Mouse (Mus musculus) hindbrain, embryonic 16.5 days (tissue): ENCODE results near the gene Cdk2ap2. TPM values are rescaled to one million over a fixed set of nuclear protein-coding genes. Genes with fewer than 3 reads are reported as not detected.
"Not testable (repeated sequence)": the region's sequence is repeated elsewhere in the genome, so short reads cannot be mapped to it uniquely, and the experiment has no call there.

Experiments used
- ATAC-seq: fragments of 200-750 bp; cut with Nextera tagmentation; 2 replicates; pipeline ENCODE4 v1.8.0; 2017; ENCODE audit warnings: moderate TSS enrichment, moderate library complexity
- H3K27ac ChIP-seq: fragments of 300-500 bp; sonication (generic); 2 replicates; pipeline ENCODE4 v1.5.1; 2014; ENCODE audit warnings: low read depth, mild to moderate bottlenecking, control low read depth, low read length, moderate library complexity
- H3K27me3 ChIP-seq: fragments of 300-500 bp; sonication (generic); replicated peaks from 2 replicates; pipeline ENCODE4 v1.6.1; 2014; ENCODE audit warnings: low read length; ENCODE audit not compliant: control insufficient read depth, insufficient read depth
- H3K36me3 ChIP-seq: fragments of 300-500 bp; sonication (generic); 2 replicates; pipeline ENCODE4 v1.6.1; 2014; ENCODE audit warnings: mild to moderate bottlenecking, low read length, moderate library complexity, mixed read lengths; ENCODE audit not compliant: control insufficient read depth, insufficient read depth
- H3K4me1 ChIP-seq: fragments of 300-500 bp; sonication (generic); 2 replicates; pipeline ENCODE4 v1.6.1; 2014; ENCODE audit warnings: low read depth, low read length; ENCODE audit not compliant: control insufficient read depth, insufficient read depth
- H3K4me2 ChIP-seq: fragments of 300-500 bp; sonication (generic); 2 replicates; pipeline ENCODE4 v1.6.1; 2014; ENCODE audit warnings: mild to moderate bottlenecking, low read length, control low read depth, moderate library complexity
- H3K4me3 ChIP-seq: fragments of 300-500 bp; sonication (generic); 2 replicates; pipeline ENCODE4 v1.5.1; 2014; ENCODE audit warnings: mild to moderate bottlenecking, low read length, control low read depth, moderate library complexity
- H3K9ac ChIP-seq: fragments of 300-500 bp; sonication (generic); 2 replicates; pipeline ENCODE4 v1.6.1; 2014; ENCODE audit warnings: low read depth, mild to moderate bottlenecking, control low read depth, low read length, moderate library complexity
- H3K9me3 ChIP-seq: fragments of 300-500 bp; sonication (generic); 2 replicates; pipeline ENCODE4 v1.6.1; 2014; ENCODE audit warnings: mild to moderate bottlenecking, low read length, moderate library complexity; ENCODE audit not compliant: control insufficient read depth
- WGBS: fragments of 180-500 bp; shearing (Covaris S2); extraction: QIAGEN DNeasy Blood & Tissue Kit; methylation state at CpG from one replicate; pipeline ENCODE4 v1.1.7; 2014; 5-methylcytosine and 5-hydroxymethylcytosine counted together
- polyA plus RNA-seq: library from polyadenylated mRNA; unstranded; fragments of >200 nt; fragmentation: Nextera tagmentation; extraction: Ambion mirVana; gene quantifications from 2 replicates; pipeline ENCODE4 v1.2.1, GENCODE M21; 2015

Gene Cdk2ap2
- polyA plus RNA-seq, 1 experiment from 2014 or later = 86.4 TPM

- not testable (repeated sequence) for H3K9me3 ChIP-seq, H3K27me3 ChIP-seq, ATAC-seq, H3K36me3 ChIP-seq, H3K9ac ChIP-seq, H3K4me3 ChIP-seq, H3K27ac ChIP-seq, H3K4me2 ChIP-seq, H3K4me1 ChIP-seq
- WGBS = 36% methylated on average over 2 of the region's 11 CpGs
Observed at GRCm38 (mm10) chr19:4064501-4064900, 32.5 kb upstream of the Cdk2ap2 start.

GRCm38 (mm10) chr19:4066280-4066679, 30.7 kb upstream of the Cdk2ap2 start:
- ATAC-seq = no peak
- Histone ChIP-seq H3K9ac (no peak overlapping the region), H3K36me3 (no peaks in the 10 kb centered on the region), H3K27me3 (no peaks in the 10 kb centered on the region), H3K9me3 (no peaks in the 10 kb centered on the region), H3K4me2 (no peak overlapping the region), H3K4me3 (no peak overlapping the region), H3K27ac (no peak overlapping the region), H3K4me1 (no peaks in the 10 kb centered on the region)
- WGBS = 87% methylated on average over 6 of the region's 6 CpGs

GRCm38 (mm10) chr19:4066877-4067276, 30.1 kb upstream of the Cdk2ap2 start:
- H3K9me3 ChIP-seq = no peaks in the 10 kb centered on the region
- H3K27me3 ChIP-seq = no peaks in the 10 kb centered on the region
- no peak for ATAC-seq
- no peak overlapping the region for H3K4me2 ChIP-seq
- no peak overlapping the region for H3K27ac ChIP-seq
- H3K9ac ChIP-seq = no peak overlapping the region
- no peaks in the 10 kb centered on the region for H3K4me1 ChIP-seq
- H3K4me3 ChIP-seq = no peak overlapping the region
- no peaks in the 10 kb centered on the region for H3K36me3 ChIP-seq

GRCm38 (mm10) chr19:4068242-4068641, 28.7 kb upstream of the Cdk2ap2 start:
- not testable (repeated sequence) for H3K4me1 ChIP-seq, H3K36me3 ChIP-seq, H3K9ac ChIP-seq, H3K27ac ChIP-seq, H3K4me3 ChIP-seq, H3K9me3 ChIP-seq, H3K27me3 ChIP-seq, ATAC-seq, H3K4me2 ChIP-seq
- 94% methylated on average over 2 of the region's 2 CpGs for WGBS

GRCm38 (mm10) chr19:4068717-4069410, 28.1 kb upstream of the Cdk2ap2 start:
- no peak for ATAC-seq
- Histone ChIP-seq H3K9me3 (no peaks in the 10 kb centered on the region), H3K4me2 (no peak overlapping the region), H3K27ac (no peak overlapping the region), H3K36me3 (no peaks in the 10 kb centered on the region), H3K9ac (no peak overlapping the region), H3K4me3 (no peak overlapping the region), H3K4me1 (no peaks in the 10 kb centered on the region), H3K27me3 (no peaks in the 10 kb centered on the region)
- WGBS = 63% methylated on average over 15 of the region's 15 CpGs

GRCm38 (mm10) chr19:4070311-4070710, 26.7 kb upstream of the Cdk2ap2 start:
- Histone ChIP-seq H3K4me3 (no peak overlapping the region), H3K4me1 (no peaks in the 10 kb centered on the region), H3K9ac (no peak overlapping the region), H3K36me3 (no peaks in the 10 kb centered on the region), H3K27ac (no peak overlapping the region), H3K27me3 (no peaks in the 10 kb centered on the region), H3K9me3 (no peaks in the 10 kb centered on the region), H3K4me2 (no peak overlapping the region)
- no peak for ATAC-seq
- WGBS = 80% methylated on average over 15 of the region's 15 CpGs

GRCm38 (mm10) chr19:4070756-4071155, 26.2 kb upstream of the Cdk2ap2 start:
- no peaks in the 10 kb centered on the region for H3K27me3 ChIP-seq
- no peaks in the 10 kb centered on the region for H3K9me3 ChIP-seq
- no peak overlapping the region for H3K4me3 ChIP-seq
- no peaks in the 10 kb centered on the region for H3K36me3 ChIP-seq
- no peak overlapping the region for H3K27ac ChIP-seq
- no peak overlapping the region for H3K9ac ChIP-seq
- ATAC-seq = no peak
- no peak overlapping the region for H3K4me2 ChIP-seq
- 90% methylated on average over 8 of the region's 8 CpGs for WGBS
- H3K4me1 ChIP-seq = no peaks in the 10 kb centered on the region

GRCm38 (mm10) chr19:4071406-4071805, 25.6 kb upstream of the Cdk2ap2 start:
- Histone ChIP-seq H3K4me2 (no peak overlapping the region), H3K4me3 (no peak overlapping the region), H3K9me3 (no peaks in the 10 kb centered on the region), H3K27me3 (no peaks in the 10 kb centered on the region), H3K4me1 (no peaks in the 10 kb centered on the region), H3K9ac (no peak overlapping the region), H3K27ac (no peak overlapping the region), H3K36me3 (no peaks in the 10 kb centered on the region)
- no peak for ATAC-seq
- WGBS = 98% methylated on average over 6 of the region's 6 CpGs

GRCm38 (mm10) chr19:4072706-4073424, 24.1 kb upstream of the Cdk2ap2 start:
- no peaks in the 10 kb centered on the region for H3K9me3 ChIP-seq
- ATAC-seq = no peak
- 82% methylated on average over 6 of the region's 6 CpGs for WGBS
- H3K9ac ChIP-seq = no peak overlapping the region
- no peaks in the 10 kb centered on the region for H3K27me3 ChIP-seq
- H3K36me3 ChIP-seq = no peaks in the 10 kb centered on the region
- no peak overlapping the region for H3K4me2 ChIP-seq
- H3K4me1 ChIP-seq = no peaks in the 10 kb centered on the region
- H3K4me3 ChIP-seq = no peak overlapping the region
- no peak overlapping the region for H3K27ac ChIP-seq
